8 mouse cellular contexts compared by ENCODE assay signal in the genomic region with DNA sequence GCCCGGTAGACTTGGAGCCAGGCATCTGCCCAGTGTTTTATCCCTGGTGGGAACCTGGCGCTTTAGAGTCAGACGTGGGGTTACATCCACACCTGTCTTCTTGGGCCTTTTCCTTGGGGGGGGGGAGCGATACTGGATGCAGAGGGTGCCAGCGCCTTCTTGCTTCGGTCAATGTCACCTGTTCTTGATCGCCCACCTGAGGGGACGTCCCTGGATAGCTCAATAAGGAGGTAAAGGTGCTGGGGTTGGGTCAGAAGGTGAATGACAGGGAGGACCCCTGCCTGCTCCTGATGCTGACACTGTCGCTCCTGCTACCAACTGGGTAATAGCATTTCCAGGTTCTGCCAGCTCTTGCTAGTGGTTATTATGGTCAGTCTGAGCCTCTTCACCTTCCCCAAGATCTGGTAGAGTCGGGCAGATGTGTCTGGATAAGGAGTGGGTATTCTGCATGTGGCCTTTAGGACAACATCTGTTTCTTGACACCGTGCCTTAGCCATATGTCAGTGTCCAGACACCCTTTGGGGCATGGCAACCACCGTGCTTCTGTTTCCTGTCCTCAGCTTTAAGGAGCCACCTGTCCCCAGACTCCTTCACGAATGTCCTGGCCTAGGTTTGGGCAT. TPM values are rescaled to one million over a fixed set of nuclear protein-coding genes. Genes with fewer than 3 reads are reported as not detected.
DNase-seq lines count a peak whose midpoint lies in the region; ATAC-seq lines count a peak whose summit lies in the region.

No protein-coding gene starts in this region.

- no peak overlapping the region for H3K27ac ChIP-seq in kidney, embryonic 16.5 days (ENCODE audit: low read length)
- H3K27ac ChIP-seq in embryonic facial prominence, embryonic 13.5 days: no peak overlapping the region
- H3K27ac ChIP-seq in intestine, embryonic 15.5 days: no peak overlapping the region
- H3K27ac ChIP-seq in neural tube, embryonic 12.5 days: no peak overlapping the region

- ATAC-seq in kidney, embryonic 16.5 days (ENCODE audit: low FRiP score, low TSS enrichment): no peak
- ATAC-seq in embryonic facial prominence, embryonic 13.5 days (ENCODE audit: insufficient number of reproducible peaks, insufficient read depth, low FRiP score, low TSS enrichment, low read depth): no peak
- no peak for ATAC-seq in intestine, embryonic 15.5 days
- ATAC-seq in neural tube, embryonic 12.5 days (ENCODE audit: low FRiP score, low read depth): no peak

- H3K9me3 ChIP-seq in kidney, embryonic 16.5 days (ENCODE audit: low read length): no peaks in the 10 kb centered on the region
- H3K9me3 ChIP-seq in embryonic facial prominence, embryonic 13.5 days: no peaks in the 10 kb centered on the region
- H3K9me3 ChIP-seq in intestine, embryonic 15.5 days: no peaks in the 10 kb centered on the region
- no peaks in the 10 kb centered on the region for H3K9me3 ChIP-seq in neural tube, embryonic 12.5 days

- peaks cover 8% of the 10 kb centered on the region for H3K4me1 ChIP-seq in kidney, embryonic 16.5 days (ENCODE audit: insufficient read depth, low read length)
- peaks cover 9% of the 10 kb centered on the region for H3K4me1 ChIP-seq in embryonic facial prominence, embryonic 13.5 days
- peaks cover 9% of the 10 kb centered on the region for H3K4me1 ChIP-seq in intestine, embryonic 15.5 days (replicated peaks)
- H3K4me1 ChIP-seq in neural tube, embryonic 12.5 days: peaks cover 28% of the 10 kb centered on the region

- H3K27me3 ChIP-seq in kidney, embryonic 16.5 days (ENCODE audit: insufficient read depth, low read length): peaks cover 73% of the 10 kb centered on the region
- peaks cover 84% of the 10 kb centered on the region for H3K27me3 ChIP-seq in embryonic facial prominence, embryonic 13.5 days
- peaks cover 77% of the 10 kb centered on the region for H3K27me3 ChIP-seq in intestine, embryonic 15.5 days (replicated peaks)
- H3K27me3 ChIP-seq in neural tube, embryonic 12.5 days (replicated peaks): peaks cover 63% of the 10 kb centered on the region

- H3K36me3 ChIP-seq in kidney, embryonic 16.5 days (ENCODE audit: insufficient read depth, low read length): no peaks in the 10 kb centered on the region
- H3K36me3 ChIP-seq in embryonic facial prominence, embryonic 13.5 days: no peaks in the 10 kb centered on the region
- no peaks in the 10 kb centered on the region for H3K36me3 ChIP-seq in intestine, embryonic 15.5 days
- H3K36me3 ChIP-seq in neural tube, embryonic 12.5 days: no peaks in the 10 kb centered on the region

- peak overlapping the region; percentile 99 for H3K4me2 ChIP-seq in kidney, embryonic 16.5 days (replicated peaks; ENCODE audit: low read depth, low read length)
- H3K4me2 ChIP-seq in embryonic facial prominence, embryonic 13.5 days: peak overlapping the region; percentile 90
- peak overlapping the region; percentile 99 for H3K4me2 ChIP-seq in intestine, embryonic 15.5 days (replicated peaks)
- H3K4me2 ChIP-seq in neural tube, embryonic 12.5 days (replicated peaks): peak overlapping the region; percentile 93

- no peak overlapping the region for H3K9ac ChIP-seq in kidney, embryonic 16.5 days (replicated peaks; ENCODE audit: low read length)
- peak overlapping the region; percentile 72 for H3K9ac ChIP-seq in embryonic facial prominence, embryonic 13.5 days
- H3K9ac ChIP-seq in intestine, embryonic 15.5 days: no peak overlapping the region
- peak overlapping the region; percentile 84 for H3K9ac ChIP-seq in neural tube, embryonic 12.5 days

- peak overlapping the region; percentile 61 for H3K4me3 ChIP-seq in kidney, embryonic 16.5 days (ENCODE audit: low read length)
- peak overlapping the region; percentile 67 for H3K4me3 ChIP-seq in embryonic facial prominence, embryonic 13.5 days
- peak overlapping the region; percentile 58 for H3K4me3 ChIP-seq in intestine, embryonic 15.5 days (replicated peaks)
- peak overlapping the region; percentile 92 for H3K4me3 ChIP-seq in neural tube, embryonic 12.5 days

- intact Hi-C loops in left cerebral cortex, postnatal 14 days (cut with DNase I): loop anchor here (5.0 kb wide), 1 partner anchor 57 kb away; no protein-coding TSS in a partner anchor

- WGBS in kidney, embryonic 16.5 days: 14% methylated on average over 13 of the region's 13 CpGs
- WGBS in embryonic facial prominence, embryonic 13.5 days: 17% methylated on average over 13 of the region's 13 CpGs
- 12% methylated on average over 13 of the region's 13 CpGs for WGBS in intestine, embryonic 15.5 days
- 14% methylated on average over 13 of the region's 13 CpGs for WGBS in neural tube, embryonic 12.5 days

- no peak for DNase-seq in kidney, postnatal 25 days
- no peak for DNase-seq in spleen, adult 12 weeks (ENCODE audit: low spot score)
- no peak for DNase-seq in left cerebral cortex, postnatal 14 days (ENCODE audit: low spot score in 2 of 2)
- no peak for DNase-seq in thymus, postnatal 0 days (ENCODE audit: low spot score)

RNA-seq across cellular contexts. Expression of a gene that starts 1.4 kb away (rescaled TPM):
- polyA plus RNA-seq in kidney, embryonic 16.5 days (2015; fragmentation: Nextera tagmentation; extraction: Ambion mirVana): 0.74 and 0.95 TPM in 2 replicates
- 0.76 and 1.1 TPM in 2 replicates for polyA plus RNA-seq in embryonic facial prominence, embryonic 13.5 days (2015; fragmentation: Nextera tagmentation; extraction: Ambion mirVana)
- polyA plus RNA-seq in intestine, embryonic 15.5 days (2015; fragmentation: Nextera tagmentation; extraction: Ambion mirVana): 0.29 and 0.34 TPM in 2 replicates
- 5.4 and 5.8 TPM in 2 replicates for polyA plus RNA-seq in neural tube, embryonic 12.5 days (2016; fragmentation: Nextera tagmentation; extraction: Ambion mirVana)
- total RNA-seq in left cerebral cortex, postnatal 14 days (2021): 10 to 100 TPM; 28.1 to 34.6 TPM
- polyA plus RNA-seq in thymus, postnatal 0 days (2015; fragmentation: Nextera tagmentation; extraction: Ambion mirVana): 0.31 and 0.35 TPM in 2 replicates

Comparison
In these comparisons a context has a peak if more than half of its experiments do, and no peak if none do; other contexts are left out.
1. H3K9ac ChIP-seq: peak in embryonic facial prominence, embryonic 13.5 days (single experiment) and neural tube, embryonic 12.5 days (single experiment); none in kidney, embryonic 16.5 days (single experiment) and intestine, embryonic 15.5 days (single experiment).
2. Peak in every context shown above with its lines, with median percentiles within 50 percentile points of each other: H3K4me2 ChIP-seq and H3K4me3 ChIP-seq.